ENCODE assay signal across 10 mouse cellular contexts in the genomic region with DNA sequence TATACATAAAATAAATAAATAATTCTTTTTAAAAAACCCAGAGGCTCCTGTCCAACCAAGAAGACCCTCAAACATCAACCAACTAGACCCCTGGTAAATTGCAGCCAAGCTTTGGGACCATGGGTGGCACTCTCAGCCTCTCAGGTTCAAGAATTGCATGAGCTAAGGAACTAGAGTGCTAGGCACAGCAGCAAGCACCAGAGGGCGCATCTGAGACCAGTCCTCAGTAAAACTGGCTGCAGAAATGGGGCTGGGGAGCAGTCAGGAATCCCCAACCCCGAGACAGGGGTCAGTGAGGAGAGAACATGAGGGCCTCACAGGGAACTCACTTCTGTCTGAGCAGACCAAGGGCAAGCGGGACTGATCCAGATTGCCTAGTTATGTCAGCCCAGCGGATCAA. TPM values are rescaled to one million over a fixed set of nuclear protein-coding genes. Genes with fewer than 3 reads are reported as not detected.
DNase-seq lines count a peak whose midpoint lies in the region; ATAC-seq and TF ChIP-seq lines count a peak whose summit lies in the region.
"Had no signal": no experiment of that assay in that cellular context is flagged by ENCODE, and none has a peak within 500 bp of the region (broad histone marks: within the 10 kb centered on the region; RNA-seq: fewer than 3 reads in every experiment).

No protein-coding gene starts in this region.

- WGBS in heart, embryonic 12.5 days, result 13% methylated on average over 4 of the region's 4 CpGs
- WGBS in midbrain, embryonic 14.5 days, result 6% methylated on average over 4 of the region's 4 CpGs
- WGBS in stomach, postnatal 0 days, result 10% methylated on average over 4 of the region's 4 CpGs

- no peak overlapping the region for H3K27ac ChIP-seq in heart, embryonic 12.5 days (ENCODE audit: poor library complexity, severe bottlenecking)
- no peak overlapping the region for H3K27ac ChIP-seq in cortical plate, adult 2 months (ENCODE audit: insufficient read depth, low read length)
- H3K27ac ChIP-seq in midbrain, embryonic 14.5 days (replicated peaks; ENCODE audit: low read depth, low read length), result no peak overlapping the region
- H3K27ac ChIP-seq in stomach, postnatal 0 days (replicated peaks), result no peak overlapping the region
- H3K27ac ChIP-seq: macrophage had no signal

- no peak for ATAC-seq in heart, embryonic 12.5 days (ENCODE audit: insufficient number of reproducible peaks, low FRiP score)
- ATAC-seq in midbrain, embryonic 14.5 days (ENCODE audit: low FRiP score, low TSS enrichment), result no peak
- ATAC-seq in stomach, postnatal 0 days (ENCODE audit: low FRiP score, low TSS enrichment), result no peak

- H3K9ac ChIP-seq in heart, embryonic 12.5 days, result no peak overlapping the region
- no peak overlapping the region for H3K9ac ChIP-seq in midbrain, embryonic 14.5 days (replicated peaks; ENCODE audit: low read length)
- no peak overlapping the region for H3K9ac ChIP-seq in stomach, postnatal 0 days (ENCODE audit: low read length)

- H3K36me3 ChIP-seq in heart, embryonic 12.5 days, result no peaks in the 10 kb centered on the region
- H3K36me3 ChIP-seq in midbrain, embryonic 14.5 days (ENCODE audit: control insufficient read depth, insufficient read depth, low read length), result no peaks in the 10 kb centered on the region
- H3K36me3 ChIP-seq in stomach, postnatal 0 days (ENCODE audit: control insufficient read depth, insufficient read depth, low read length), result no peaks in the 10 kb centered on the region

- intact Hi-C loops in heart, postnatal 10 days (cut with DNase I), result loop anchor here (2.0 to 5.0 kb wide), 3 partner anchors 31 to 477 kb away; no protein-coding TSS in a partner anchor
- intact Hi-C loops in heart, postnatal 36 days (cut with DNase I), result no loop called here

- TF ChIP-seq CTCF in cortical plate, adult 2 months (IDR thresholded peaks at IDR 0.05; ENCODE audit: extremely low read depth, insufficient read depth, low read length), result peak; percentile 87
- TF ChIP-seq CTCF in stomach, postnatal 0 days (IDR thresholded peaks at IDR 0.05; ENCODE audit: low read depth), result peak; percentile 83

- peaks cover 17% of the 10 kb centered on the region for H3K4me1 ChIP-seq in heart, embryonic 12.5 days (replicated peaks)
- H3K4me1 ChIP-seq in cortical plate, adult 2 months (ENCODE audit: control insufficient read depth, insufficient read depth, low read length), result no peaks in the 10 kb centered on the region
- H3K4me1 ChIP-seq in midbrain, embryonic 14.5 days (ENCODE audit: control insufficient read depth, insufficient read depth, low read length), result peaks cover 5% of the 10 kb centered on the region
- H3K4me1 ChIP-seq in stomach, postnatal 0 days (replicated peaks; ENCODE audit: control insufficient read depth, insufficient read depth), result 0 out of 2 replicates have a peak, but pooled peaks cover 2% of the 10 kb centered on the region

- H3K27me3 ChIP-seq in heart, embryonic 12.5 days (replicated peaks), result peaks cover 62% of the 10 kb centered on the region
- H3K27me3 ChIP-seq in midbrain, embryonic 14.5 days (ENCODE audit: control insufficient read depth, insufficient read depth, low read length), result peaks cover 14% of the 10 kb centered on the region
- no peaks in the 10 kb centered on the region for H3K27me3 ChIP-seq in stomach, postnatal 0 days (ENCODE audit: control insufficient read depth, insufficient read depth, low read length)

- no peak overlapping the region for H3K4me3 ChIP-seq in heart, embryonic 12.5 days
- H3K4me3 ChIP-seq in cortical plate, adult 2 months (ENCODE audit: insufficient read depth, low read length), result no peak overlapping the region
- no peak overlapping the region for H3K4me3 ChIP-seq in midbrain, embryonic 14.5 days (replicated peaks; ENCODE audit: low read depth, low read length)
- no peak overlapping the region for H3K4me3 ChIP-seq in stomach, postnatal 0 days (ENCODE audit: low read depth, low read length)
- H3K4me3 ChIP-seq: erythroblast, embryonic 14.5 days had no signal

- peak; percentile 45 to 64 for DNase-seq in heart, postnatal 10 days
- peak; percentile 23 for DNase-seq in Muller cell, postnatal 12 days (ENCODE audit: inconsistent ontology term)
- DNase-seq in heart, postnatal 36 days, result peak; percentile 22 to 47
- DNase-seq in layer of hippocampus, postnatal 25 days (ENCODE audit: extremely low spot score in 1 of 2, low spot score in 1 of 2), result peak; percentile 53 to 83
- DNase-seq in midbrain, embryonic 14.5 days, result peak; percentile 84
- peak; percentile 66 for DNase-seq in stomach, postnatal 0 days (ENCODE audit: low spot score)

- no peak for TF ChIP-seq POLR2A in cortical plate, adult 2 months (IDR thresholded peaks at IDR 0.05; ENCODE audit: extremely low read depth, insufficient read depth, low read length)

- H3K9me3 ChIP-seq in heart, embryonic 12.5 days (replicated peaks), result no peaks in the 10 kb centered on the region
- no peaks in the 10 kb centered on the region for H3K9me3 ChIP-seq in midbrain, embryonic 14.5 days (ENCODE audit: control insufficient read depth, low read length)
- no peaks in the 10 kb centered on the region for H3K9me3 ChIP-seq in stomach, postnatal 0 days (ENCODE audit: control insufficient read depth, low read length)

- no peak for TF ChIP-seq EP300 in stomach, postnatal 0 days (optimal IDR thresholded peaks at IDR 0.05)

- H3K4me2 ChIP-seq in heart, embryonic 12.5 days, result no peak overlapping the region
- no peak overlapping the region for H3K4me2 ChIP-seq in midbrain, embryonic 14.5 days (ENCODE audit: low read length)
- H3K4me2 ChIP-seq in stomach, postnatal 0 days (replicated peaks; ENCODE audit: low read depth), result no peak overlapping the region

RNA-seq across cellular contexts. Expression of gene Ascl5, which starts 4.8 kb away (rescaled TPM):
- not detected for total RNA-seq in heart, postnatal 10 days (2021)
- polyA plus RNA-seq in heart, embryonic 12.5 days (2016; fragmentation: Nextera tagmentation; extraction: Ambion mirVana), result not detected in 2 replicates
- 2.0 TPM in 2 replicates for polyA plus RNA-seq in cortical plate, adult 2 months (2012; rRNA removed)
- not detected for total RNA-seq in heart, postnatal 36 days (2021)
- not detected for total RNA-seq in layer of hippocampus, postnatal 25 days (2021)
- polyA plus RNA-seq in midbrain, embryonic 14.5 days (2014; fragmentation: Nextera tagmentation; extraction: Ambion mirVana), result not detected in 2 replicates
- polyA plus RNA-seq in stomach, postnatal 0 days (2015; fragmentation: Nextera tagmentation; extraction: Ambion mirVana), result 0.18 TPM in 1 of 2 replicates, not detected in the other
- polyA plus RNA-seq: macrophage had no signal

RNA-seq across cellular contexts. Expression of gene Cacna1s, which starts 6.8 kb away (rescaled TPM):
- total RNA-seq in heart, postnatal 10 days (2021), result 1 to 10 TPM in 1 of 2 experiments, under 1 TPM in 1; 0.94 to 1.2 TPM
- 0.57 and 0.78 TPM in 2 replicates for polyA plus RNA-seq in heart, embryonic 12.5 days (2016; fragmentation: Nextera tagmentation; extraction: Ambion mirVana)
- polyA plus RNA-seq in cortical plate, adult 2 months (2012; rRNA removed), result 0.89 and 0.98 TPM in 2 replicates
- total RNA-seq in heart, postnatal 36 days (2021), result 1 to 10 TPM; 3.4 to 5.7 TPM
- under 1 TPM; 0.44 to 0.45 TPM for total RNA-seq in layer of hippocampus, postnatal 25 days (2021)
- polyA plus RNA-seq in midbrain, embryonic 14.5 days (2014; fragmentation: Nextera tagmentation; extraction: Ambion mirVana), result not detected in 2 replicates
- polyA plus RNA-seq in stomach, postnatal 0 days (2015; fragmentation: Nextera tagmentation; extraction: Ambion mirVana), result 0.18 TPM in 1 of 2 replicates, not detected in the other
- polyA plus RNA-seq: erythroblast, embryonic 14.5 days; macrophage had no signal

RNA-seq across cellular contexts. Expression of gene Tmem9, which starts 37.8 kb away (rescaled TPM):
- 10 to 100 TPM; 23.8 to 26.1 TPM for total RNA-seq in heart, postnatal 10 days (2021)
- polyA plus RNA-seq in heart, embryonic 12.5 days (2016; fragmentation: Nextera tagmentation; extraction: Ambion mirVana), result 126 and 131 TPM in 2 replicates
- polyA plus RNA-seq in cortical plate, adult 2 months (2012; rRNA removed), result 101 TPM in 2 replicates
- 10 to 100 TPM; 16.1 to 19.4 TPM for total RNA-seq in heart, postnatal 36 days (2021)
- total RNA-seq in layer of hippocampus, postnatal 25 days (2021), result 10 to 100 TPM; 66.8 to 80.8 TPM
- 90.4 and 140 TPM in 2 replicates for polyA plus RNA-seq in midbrain, embryonic 14.5 days (2014; fragmentation: Nextera tagmentation; extraction: Ambion mirVana)
- 65.9 and 66.1 TPM in 2 replicates for polyA plus RNA-seq in stomach, postnatal 0 days (2015; fragmentation: Nextera tagmentation; extraction: Ambion mirVana)

RNA-seq across cellular contexts. Expression of gene Igfn1, which starts 39.6 kb away (rescaled TPM):
- under 1 TPM; 0.05 TPM for total RNA-seq in heart, postnatal 10 days (2021)
- polyA plus RNA-seq in heart, embryonic 12.5 days (2016; fragmentation: Nextera tagmentation; extraction: Ambion mirVana), result 0.06 TPM in 1 of 2 replicates, not detected in the other
- 28.8 and 34.2 TPM in 2 replicates for polyA plus RNA-seq in cortical plate, adult 2 months (2012; rRNA removed)
- not detected for total RNA-seq in heart, postnatal 36 days (2021)
- total RNA-seq in layer of hippocampus, postnatal 25 days (2021), result under 1 TPM; 0.23 to 0.25 TPM
- not detected in 2 replicates for polyA plus RNA-seq in midbrain, embryonic 14.5 days (2014; fragmentation: Nextera tagmentation; extraction: Ambion mirVana)
- polyA plus RNA-seq in stomach, postnatal 0 days (2015; fragmentation: Nextera tagmentation; extraction: Ambion mirVana), result 0.02 and 0.04 TPM in 2 replicates
- polyA plus RNA-seq: erythroblast, embryonic 14.5 days; macrophage had no signal

Comparison
In these comparisons a context has a peak if more than half of its experiments do, and no peak if none do; other contexts are left out.
1. DNase-seq: peak in every context shown above with its lines; median percentile 84 in midbrain, embryonic 14.5 days; 68 in layer of hippocampus, postnatal 25 days; 66 in stomach, postnatal 0 days; 54 in heart, postnatal 10 days; 34 in heart, postnatal 36 days; 23 in Muller cell, postnatal 12 days.